Mouse (Mus musculus): ENCODE data around the gene Dmd.

DNA sequence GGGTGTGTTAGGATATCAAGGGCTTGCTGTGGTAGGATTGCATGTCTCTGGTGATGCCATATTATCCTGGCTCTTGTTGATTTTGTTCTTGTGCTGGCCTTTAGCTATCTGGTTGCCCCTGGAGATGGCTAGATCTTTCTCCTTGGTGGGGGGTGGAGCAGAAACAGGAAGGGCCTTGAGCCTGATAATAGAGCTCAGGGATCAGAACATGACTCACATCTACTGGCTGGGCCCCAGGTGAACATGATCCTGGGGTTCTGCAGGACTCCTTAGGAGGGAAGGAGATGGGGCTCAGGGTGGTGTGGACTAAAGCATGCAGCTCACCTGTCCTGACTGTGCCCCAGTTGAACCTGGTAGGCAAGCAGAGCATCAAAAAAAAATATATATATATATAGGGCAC is 1691.8 kb downstream of the Dmd start:
- TF ChIP-seq CTCF (IDR thresholded peaks at IDR 0.05; ENCODE audit: insufficient read depth, low read length): no peak
- no peak for TF ChIP-seq POLR2A (IDR thresholded peaks at IDR 0.05; ENCODE audit: borderline replicate concordance, extremely low read depth, low read depth, low read length)
